Mouse (Mus musculus): ENCODE results near the gene Mprip. TPM values are rescaled to one million over a fixed set of nuclear protein-coding genes. Genes with fewer than 3 reads are reported as not detected.
"Not testable (repeated sequence)": the region's sequence is repeated elsewhere in the genome, so short reads cannot be mapped to it uniquely, and the experiment has no call there.

Mprip gene
- total RNA-seq, 2 experiments from 2014 or later = 235 to 240 TPM

- DNase-seq (ENCODE audit: low spot score in 2 of 2) = no peak
These were observed 47.0 kb downstream of the Mprip start for GRCm38 (mm10) chr11:59707931-59708611.

- no peak for DNase-seq (ENCODE audit: low spot score in 2 of 2)
These were observed 54.3 kb downstream of the Mprip start for GRCm38 (mm10) chr11:59715424-59715840.

- no peak for DNase-seq (ENCODE audit: low spot score in 2 of 2)
These were observed 56.7 kb downstream of the Mprip start for GRCm38 (mm10) chr11:59717801-59718291.

- no peak for DNase-seq (ENCODE audit: low spot score in 2 of 2)
These were observed 58.1 kb downstream of the Mprip start for GRCm38 (mm10) chr11:59719185-59719584.

- no peak for DNase-seq (ENCODE audit: low spot score in 2 of 2)
These were observed 60.3 kb downstream of the Mprip start for GRCm38 (mm10) chr11:59721385-59721784.

- DNase-seq (ENCODE audit: low spot score in 2 of 2) = no peak
These were observed 66.1 kb downstream of the Mprip start for GRCm38 (mm10) chr11:59727204-59727603.

GRCm38 (mm10) chr11:59731821-59732220 lies 70.7 kb downstream of the Mprip start:
- no peak for DNase-seq (ENCODE audit: low spot score in 2 of 2)

- no peak for DNase-seq (ENCODE audit: low spot score in 2 of 2)
These were observed 71.4 kb downstream of the Mprip start for GRCm38 (mm10) chr11:59732407-59733066.

GRCm38 (mm10) chr11:59733600-59733999 lies 72.5 kb downstream of the Mprip start:
- not testable (repeated sequence) for DNase-seq (ENCODE audit: low spot score in 2 of 2)

- no peak for DNase-seq (ENCODE audit: low spot score in 2 of 2)
These were observed 73.2 kb downstream of the Mprip start for GRCm38 (mm10) chr11:59734335-59734734.

GRCm38 (mm10) chr11:59735938-59736337 lies 74.8 kb downstream of the Mprip start:
- DNase-seq (ENCODE audit: low spot score in 2 of 2) = not testable (repeated sequence)

- no peak for DNase-seq (ENCODE audit: low spot score in 2 of 2)
These were observed 76.1 kb downstream of the Mprip start for GRCm38 (mm10) chr11:59737250-59737649.

- no peak for DNase-seq (ENCODE audit: low spot score in 2 of 2)
These were observed 78.9 kb downstream of the Mprip start for GRCm38 (mm10) chr11:59739996-59740395.

- no peak for DNase-seq (ENCODE audit: low spot score in 2 of 2)
These were observed 80.8 kb downstream of the Mprip start for GRCm38 (mm10) chr11:59741915-59742314.

GRCm38 (mm10) chr11:59743307-59743706 lies 82.2 kb downstream of the Mprip start:
- DNase-seq (ENCODE audit: low spot score in 2 of 2) = no peak

- no peak for DNase-seq (ENCODE audit: low spot score in 2 of 2)
These were observed 82.6 kb downstream of the Mprip start for GRCm38 (mm10) chr11:59743712-59744111.

- no peak for DNase-seq (ENCODE audit: low spot score in 2 of 2)
These were observed 83.3 kb downstream of the Mprip start for GRCm38 (mm10) chr11:59744374-59744773.

- no peak for DNase-seq (ENCODE audit: low spot score in 2 of 2)
These were observed 84.7 kb downstream of the Mprip start for GRCm38 (mm10) chr11:59745851-59746250.

GRCm38 (mm10) chr11:59746614-59747013 lies 85.5 kb downstream of the Mprip start:
- DNase-seq (ENCODE audit: low spot score in 2 of 2) = no peak

- no peak for DNase-seq (ENCODE audit: low spot score in 2 of 2)
These were observed 87.9 kb downstream of the Mprip start for GRCm38 (mm10) chr11:59749050-59749449.

GRCm38 (mm10) chr11:59754504-59754903 lies 93.4 kb downstream of the Mprip start:
- DNase-seq (ENCODE audit: low spot score in 2 of 2) = no peak

GRCm38 (mm10) chr11:59756351-59756750 lies 95.2 kb downstream of the Mprip start:
- DNase-seq (ENCODE audit: low spot score in 2 of 2) = no peak

Data from adrenal gland, postnatal 4 days (tissue).